Mouse (Mus musculus): ENCODE measurements around the gene Cd52.

Gene Cd52

DNA sequence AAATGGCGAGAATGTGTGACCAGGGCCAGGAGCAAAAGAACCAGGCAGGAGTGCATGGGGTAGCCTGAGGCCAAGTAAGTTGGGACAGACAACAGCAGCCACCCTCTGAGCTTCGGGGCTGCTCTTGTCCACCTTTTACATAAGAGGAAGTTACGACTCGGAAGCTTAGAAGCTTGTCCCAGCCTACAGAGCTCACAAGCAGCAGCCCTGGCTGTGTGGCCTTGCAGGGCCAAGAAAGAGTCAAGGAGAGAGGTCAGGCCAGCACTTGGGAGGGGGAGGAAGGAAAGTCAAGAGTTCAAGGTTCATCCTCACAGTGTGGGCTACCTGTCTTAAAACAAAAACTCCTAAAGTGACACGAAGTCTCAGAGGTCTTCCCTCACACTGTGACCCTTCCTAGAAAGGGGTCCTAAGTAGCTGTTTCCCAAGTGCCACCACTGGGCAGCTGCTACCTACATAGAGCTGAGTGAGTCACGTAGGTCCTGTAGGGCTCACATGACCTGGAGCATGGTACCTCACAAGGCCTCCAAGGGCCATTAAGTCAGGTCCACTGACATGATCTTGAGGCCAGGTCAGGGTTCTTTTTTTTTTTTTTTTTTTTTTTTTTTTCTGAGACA is 25.4 kb upstream of the Cd52 start:
- ATAC-seq (ENCODE audit: insufficient number of reproducible peaks, low FRiP score, low TSS enrichment) = no peak

DNA sequence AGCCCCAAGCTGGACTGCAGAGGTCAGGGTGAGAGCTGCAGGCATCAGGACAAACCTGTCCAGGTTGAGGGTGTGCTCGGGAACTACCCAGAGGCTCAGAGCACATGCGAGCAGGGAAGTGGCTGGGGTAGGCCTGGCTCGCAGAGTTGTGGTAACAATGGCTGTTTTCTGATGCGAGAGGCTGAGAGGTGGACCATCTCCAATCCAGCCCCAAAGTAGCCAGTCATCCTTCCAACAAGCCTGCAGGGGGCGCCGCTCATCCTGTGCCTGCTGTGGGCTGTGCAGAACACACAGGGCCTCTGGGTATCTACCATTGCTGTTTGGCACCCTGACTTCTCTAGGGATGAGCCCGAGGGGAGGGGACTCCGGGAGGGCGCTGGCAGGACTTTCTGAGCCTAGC is 24.8 kb upstream of the Cd52 start:
- no peak for ATAC-seq (ENCODE audit: insufficient number of reproducible peaks, low FRiP score, low TSS enrichment)

DNA sequence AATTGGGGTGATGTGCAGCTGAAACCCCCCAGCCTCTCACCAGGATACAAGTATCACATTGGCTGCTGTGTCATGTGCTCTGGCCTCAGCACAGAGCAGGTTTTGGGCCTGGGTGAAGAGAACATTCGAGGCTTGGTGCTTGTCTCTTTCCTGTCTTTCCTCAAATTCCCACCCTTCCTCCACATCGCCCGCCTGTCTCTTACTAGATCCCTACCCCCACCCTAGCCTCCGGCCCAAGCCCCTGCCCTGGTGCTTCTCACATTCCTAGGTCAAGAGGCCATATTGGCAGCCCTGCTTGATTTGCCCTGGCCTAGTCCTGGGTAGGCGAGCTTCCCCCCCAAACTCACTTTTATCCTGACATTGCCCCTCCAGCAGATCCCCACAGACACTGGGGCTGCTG is 24.2 kb upstream of the Cd52 start:
- ATAC-seq (ENCODE audit: insufficient number of reproducible peaks, low FRiP score, low TSS enrichment) = no peak

DNA sequence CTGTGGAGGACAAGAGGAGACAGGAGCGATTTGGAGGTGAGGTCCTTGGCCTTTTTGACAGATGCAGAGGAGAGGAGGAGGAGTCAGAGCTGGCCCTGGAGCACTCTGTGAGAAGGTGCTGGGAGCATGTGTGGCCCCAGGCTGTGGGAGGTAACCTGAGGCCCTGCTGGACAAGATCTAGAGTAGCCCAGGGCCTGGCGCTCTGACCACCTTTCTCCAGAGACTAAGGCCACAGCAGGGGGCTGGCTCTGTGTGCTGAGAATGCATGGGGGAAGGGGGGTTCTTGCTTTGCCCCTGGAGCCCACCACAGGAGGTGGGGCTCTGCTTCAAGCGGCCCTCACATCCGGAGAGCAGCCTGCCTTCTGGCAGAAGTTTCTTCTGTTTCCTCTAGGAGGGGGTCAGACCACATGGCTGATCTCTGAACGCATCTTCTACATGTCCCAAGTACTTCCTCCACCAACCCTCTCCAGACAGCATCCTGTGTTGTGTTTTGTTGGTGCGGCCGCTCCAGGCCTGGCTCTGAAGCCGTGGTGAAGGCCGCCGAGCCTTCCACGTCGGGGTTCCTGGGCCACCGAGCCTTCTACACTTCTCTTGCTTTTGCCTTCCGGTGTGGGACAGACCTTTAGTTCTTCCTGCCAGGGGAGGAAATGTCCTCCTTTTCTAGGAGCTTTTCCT is 23.4 kb upstream of the Cd52 start:
- no peak for ATAC-seq (ENCODE audit: insufficient number of reproducible peaks, low FRiP score, low TSS enrichment)

DNA sequence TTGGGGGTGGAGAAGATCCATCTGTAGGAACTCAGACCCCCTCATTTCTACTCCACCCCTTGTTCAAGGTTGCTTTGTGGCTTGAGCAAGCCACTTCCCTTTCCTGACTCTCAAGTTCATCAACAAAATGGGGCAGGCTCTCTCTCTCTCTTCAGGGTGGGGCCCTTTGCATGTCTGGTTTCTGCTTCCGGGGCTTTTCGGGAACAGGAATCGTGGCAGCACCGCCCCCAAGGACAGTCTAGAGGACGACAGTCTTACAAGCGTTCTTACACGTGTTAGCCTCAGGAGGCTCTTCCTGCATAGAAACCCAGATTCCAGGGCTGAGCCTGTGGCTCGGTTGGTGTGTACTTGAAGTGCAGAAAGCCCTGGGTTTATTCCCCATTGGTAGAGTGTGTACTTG is 22.1 kb upstream of the Cd52 start:
- no peak for ATAC-seq (ENCODE audit: insufficient number of reproducible peaks, low FRiP score, low TSS enrichment)

DNA sequence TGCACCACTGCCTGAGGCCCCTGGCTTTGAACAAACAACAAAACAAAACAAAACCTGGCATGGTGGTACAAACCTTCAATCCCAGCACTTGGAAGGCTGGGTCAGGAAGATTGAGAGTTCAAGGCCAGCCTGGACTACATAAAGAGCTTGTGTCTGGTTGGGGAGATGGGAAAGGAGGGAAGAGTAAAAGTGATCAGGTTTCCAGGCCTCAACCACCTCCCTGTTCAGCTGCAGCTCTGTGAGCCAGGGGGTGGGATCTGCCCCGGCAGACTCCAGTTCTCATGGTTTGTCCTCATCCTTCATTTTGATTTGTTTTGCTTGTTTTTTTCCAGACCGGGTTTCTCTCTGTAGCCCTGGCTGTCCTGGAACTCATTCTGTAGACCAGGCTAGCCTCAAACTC is 21.6 kb upstream of the Cd52 start:
- no peak for ATAC-seq (ENCODE audit: insufficient number of reproducible peaks, low FRiP score, low TSS enrichment)

DNA sequence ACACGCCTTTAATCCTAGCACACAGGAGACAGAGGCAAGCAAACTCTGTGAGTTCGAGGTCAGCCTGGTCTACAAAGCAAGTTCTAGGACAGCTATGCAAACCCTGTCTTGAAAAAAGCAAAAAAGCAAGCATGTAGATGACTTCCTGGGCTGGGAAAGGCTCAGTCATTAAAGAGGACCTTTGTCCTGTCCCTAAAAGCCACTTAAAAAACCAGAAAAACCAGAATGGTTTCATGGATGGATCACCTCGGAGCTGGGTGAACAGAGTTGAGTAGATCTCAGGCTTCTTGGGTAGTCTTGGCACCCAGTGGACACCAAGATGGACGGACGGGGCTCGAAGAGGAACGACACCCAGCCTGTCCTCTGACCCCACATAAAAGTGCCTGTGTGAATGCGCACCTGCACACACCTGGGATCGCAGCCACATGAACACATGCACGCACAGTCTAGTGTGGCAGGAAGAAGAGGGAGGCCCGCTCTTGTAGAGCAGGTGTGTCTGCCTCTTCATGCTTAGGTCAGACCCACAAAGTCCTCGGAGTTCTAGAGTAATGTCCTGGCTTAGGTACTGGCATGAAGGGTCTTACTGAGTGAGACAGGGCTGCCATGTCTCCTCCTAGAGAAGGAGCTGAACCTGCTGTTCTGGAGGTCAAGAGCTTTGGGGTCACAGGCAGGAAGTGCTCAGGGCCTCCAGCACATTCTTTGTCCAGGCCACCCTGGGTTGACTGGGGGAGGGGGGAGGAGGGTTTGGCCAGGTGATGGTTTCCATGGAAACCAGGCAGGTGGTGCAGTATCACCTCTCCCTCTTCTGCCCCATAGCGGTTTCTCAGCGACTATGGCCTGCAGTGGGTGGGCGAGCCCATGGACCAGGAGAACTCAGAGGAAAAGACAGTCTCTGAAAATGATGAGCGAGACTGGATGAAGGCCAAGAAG is 20.6 kb upstream of the Cd52 start:
- ATAC-seq (ENCODE audit: insufficient number of reproducible peaks, low FRiP score, low TSS enrichment) = no peak

DNA sequence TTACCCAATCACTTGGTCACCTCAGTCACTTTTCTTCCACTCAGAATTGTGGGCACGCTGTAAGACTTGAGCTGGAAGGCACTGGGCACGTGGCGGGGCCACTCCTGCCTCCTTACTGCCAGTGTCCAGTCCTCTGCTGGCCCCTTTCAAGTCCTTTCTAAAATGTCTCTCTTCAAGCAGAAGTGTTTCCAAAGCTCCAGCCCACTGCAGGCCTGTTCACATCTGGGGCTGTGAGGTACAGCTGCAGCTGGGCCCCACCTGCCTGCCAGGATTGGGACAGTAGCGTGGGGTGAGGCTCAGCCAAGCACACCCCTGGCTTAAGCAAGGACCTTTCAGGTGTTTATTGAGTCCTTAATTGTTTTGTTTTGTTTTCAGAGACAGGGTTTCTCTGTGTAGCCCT is 19.2 kb upstream of the Cd52 start:
- no peak for ATAC-seq (ENCODE audit: insufficient number of reproducible peaks, low FRiP score, low TSS enrichment)

DNA sequence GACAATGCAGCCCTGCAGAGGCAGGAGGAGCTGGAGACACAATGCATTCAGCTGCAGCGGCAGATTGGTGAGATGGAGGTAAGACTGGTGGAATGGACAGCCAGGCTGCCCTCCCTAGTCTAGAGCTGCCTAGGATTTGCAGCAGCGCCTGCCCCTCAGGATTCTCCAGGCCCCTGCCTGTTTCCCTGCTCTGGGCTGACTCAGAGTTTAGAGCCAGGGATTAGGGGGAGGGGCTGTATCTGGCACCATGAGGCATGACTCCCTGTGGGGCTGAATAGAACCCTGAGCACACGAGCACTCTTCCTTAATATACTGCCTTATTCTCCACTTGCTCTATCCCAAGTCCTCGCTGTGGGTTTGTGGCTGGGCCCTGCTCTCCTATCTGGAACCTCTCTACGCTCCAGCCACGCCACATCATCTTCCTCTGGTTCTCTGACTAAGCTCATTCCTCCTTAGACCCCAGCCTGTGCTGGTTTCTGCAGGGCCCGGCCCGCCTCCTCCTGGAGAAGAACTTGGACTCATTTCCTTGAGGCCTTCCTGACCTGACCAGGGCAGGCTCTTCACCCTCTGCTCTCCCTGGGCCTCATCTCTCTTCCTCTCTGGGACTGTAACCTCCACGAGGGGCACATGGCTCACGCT is 18.6 kb upstream of the Cd52 start:
- ATAC-seq (ENCODE audit: insufficient number of reproducible peaks, low FRiP score, low TSS enrichment) = no peak

DNA sequence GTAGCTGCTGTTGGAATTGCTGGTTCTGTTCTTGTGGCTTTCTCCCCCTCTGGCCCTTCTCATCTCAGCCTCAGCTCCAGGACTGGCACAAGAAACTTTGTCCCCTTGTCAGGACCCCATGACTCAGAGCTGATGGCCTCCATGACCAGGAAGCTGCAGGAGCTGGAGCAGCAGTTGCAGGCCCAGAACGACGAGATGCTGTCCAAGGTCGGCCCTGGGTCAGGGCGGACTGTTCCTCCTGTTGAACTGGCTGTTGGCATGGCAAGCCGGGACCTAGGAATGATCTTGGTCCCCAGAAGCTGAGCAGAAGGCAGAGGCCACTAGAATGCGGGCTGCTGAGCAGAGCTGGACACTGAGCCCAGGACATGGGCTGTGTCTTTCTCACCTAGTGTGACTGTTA is 17.5 kb upstream of the Cd52 start:
- ATAC-seq (ENCODE audit: insufficient number of reproducible peaks, low FRiP score, low TSS enrichment) = no peak

DNA sequence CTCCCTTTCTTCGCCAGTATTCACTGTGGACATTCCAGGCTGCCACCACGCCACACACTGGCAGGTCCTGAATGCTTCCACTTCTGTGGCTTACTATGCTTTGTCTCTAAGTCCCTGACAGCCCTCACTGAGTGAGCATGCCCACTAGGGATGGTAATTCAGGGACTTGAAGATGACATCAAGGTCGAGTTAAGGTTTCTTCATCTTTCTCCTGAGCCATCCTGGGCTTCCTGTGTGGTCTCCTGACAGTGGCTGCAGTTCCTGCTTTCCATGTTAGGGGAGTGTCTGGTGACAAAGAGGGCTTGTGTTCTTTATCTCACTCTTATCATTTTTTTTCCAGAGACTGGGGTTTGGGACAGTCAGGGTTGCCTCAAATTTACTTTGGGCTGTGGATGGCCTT is 15.8 kb upstream of the Cd52 start:
- ATAC-seq (ENCODE audit: insufficient number of reproducible peaks, low FRiP score, low TSS enrichment) = no peak

DNA sequence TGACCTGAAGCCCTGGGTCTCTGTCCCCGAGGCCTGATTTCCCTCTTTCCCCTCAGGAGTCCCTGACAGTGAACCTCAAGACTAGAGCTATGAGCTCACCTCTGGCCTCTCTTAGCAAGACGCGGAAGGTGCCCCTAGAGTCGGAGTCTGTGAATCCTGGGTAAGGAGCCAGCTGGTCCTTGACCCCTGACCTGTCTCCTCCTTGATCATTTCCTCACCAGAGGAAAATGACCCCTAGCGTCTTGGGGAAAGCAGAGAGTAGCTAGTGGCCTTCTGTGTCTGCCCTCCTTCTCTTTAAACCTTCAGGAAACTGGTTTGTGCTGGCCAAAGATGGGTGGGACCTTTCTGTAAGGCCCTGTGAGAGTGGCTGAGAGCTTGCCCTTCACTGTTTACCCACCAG is 13.3 kb upstream of the Cd52 start:
- no peak for ATAC-seq (ENCODE audit: insufficient number of reproducible peaks, low FRiP score, low TSS enrichment)

DNA sequence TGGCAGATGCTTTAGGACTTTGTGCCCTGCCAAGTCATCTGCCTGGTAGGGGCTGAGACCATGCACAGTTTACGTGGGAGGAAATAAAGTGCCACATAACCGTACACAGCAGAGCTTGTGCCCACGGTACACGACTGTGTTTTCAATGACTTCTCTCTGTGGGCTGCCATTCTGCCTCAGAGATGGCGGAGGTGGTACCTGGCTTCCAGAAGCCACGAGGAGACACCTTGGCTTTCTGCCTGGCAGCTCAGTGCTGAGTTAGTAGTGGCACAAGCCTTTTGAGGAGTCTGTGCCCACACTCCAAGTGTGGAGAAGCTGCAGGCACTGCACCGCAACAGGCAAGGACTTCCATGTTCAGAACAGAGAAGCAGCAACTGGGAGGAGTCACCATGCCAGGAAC is 12.8 kb upstream of the Cd52 start:
- no peak for ATAC-seq (ENCODE audit: insufficient number of reproducible peaks, low FRiP score, low TSS enrichment)

DNA sequence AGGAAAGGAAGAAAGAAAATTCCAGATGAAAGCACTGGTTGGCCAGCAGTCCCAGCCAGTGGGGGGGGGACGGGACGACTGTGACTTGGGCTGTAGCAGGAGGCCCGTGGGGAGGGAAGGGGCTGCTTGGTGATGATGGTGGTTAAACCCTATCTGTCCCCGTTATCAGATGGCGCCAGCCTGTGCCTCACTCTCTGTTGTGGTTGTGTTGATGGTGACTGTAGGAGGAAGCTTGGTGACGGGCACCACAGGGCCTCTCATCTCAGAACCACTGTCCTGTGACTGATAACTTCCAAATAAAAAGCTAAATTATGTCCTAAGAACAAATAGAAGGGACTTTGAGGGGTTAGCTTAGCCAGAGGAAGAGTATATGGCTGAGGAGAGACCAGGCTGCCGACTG is 11.2 kb upstream of the Cd52 start:
- ATAC-seq (ENCODE audit: insufficient number of reproducible peaks, low FRiP score, low TSS enrichment) = no peak

DNA sequence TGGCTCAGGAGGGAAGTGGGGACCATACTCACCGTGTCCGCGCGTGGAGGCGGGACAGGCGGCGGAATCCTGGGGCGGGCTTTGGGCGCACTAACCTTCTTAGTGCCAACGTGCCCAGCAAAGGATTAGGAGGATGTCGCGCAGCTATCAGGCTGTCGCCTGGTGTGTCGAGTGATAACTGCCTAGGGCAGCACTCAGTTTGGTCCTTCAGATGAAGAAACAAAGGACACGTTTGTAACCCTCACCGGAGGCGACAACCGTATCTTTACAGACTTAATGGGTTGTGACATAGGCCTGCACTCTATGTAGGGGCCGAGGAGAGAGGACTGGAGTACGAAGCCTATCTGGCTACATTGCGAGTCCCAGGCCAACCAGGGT is 7.8 kb upstream of the Cd52 start:
- ATAC-seq (ENCODE audit: insufficient number of reproducible peaks, low FRiP score, low TSS enrichment) = peak; percentile 33; the same call in 1 of the 2 replicates

DNA sequence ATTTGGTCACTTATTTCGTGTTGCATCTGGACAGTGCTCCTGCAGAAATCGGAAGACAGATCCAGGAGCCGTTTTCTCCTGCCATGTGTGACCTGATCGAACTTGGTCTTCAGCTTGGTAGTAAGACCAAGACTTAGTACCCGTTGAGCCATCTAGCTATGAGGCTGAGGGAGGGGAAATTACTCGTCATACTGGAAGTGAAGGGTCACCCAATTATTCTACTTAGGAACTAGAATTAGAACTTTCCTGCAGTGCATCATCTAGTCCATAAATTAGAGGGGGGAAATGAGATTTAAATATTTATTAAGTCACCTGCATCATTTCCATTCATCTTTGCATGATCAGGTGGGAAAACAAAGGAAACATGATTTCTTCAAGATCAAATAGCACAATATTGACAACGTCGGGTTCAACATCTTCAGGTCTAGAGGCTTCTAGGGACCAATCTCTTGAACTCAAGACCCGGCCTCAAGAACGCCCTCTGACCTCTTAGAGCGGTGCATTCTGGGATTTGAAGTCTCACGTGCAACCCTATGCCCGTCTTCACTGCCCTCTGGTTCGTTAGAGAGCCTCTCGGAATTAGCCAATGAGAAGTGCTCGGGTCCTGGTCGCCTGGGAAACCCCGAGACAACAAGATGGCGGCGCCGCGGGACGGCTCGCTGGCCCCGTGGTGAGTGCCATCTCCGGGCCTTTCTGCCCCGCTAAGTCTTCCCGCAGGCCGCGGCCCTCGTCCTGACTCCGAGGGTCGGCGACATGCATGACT is 7.3 kb upstream of the Cd52 start, which contains the start of gene Ubxn11:
Ubxn11 (plus strand) TSS at position 592 of the 763 bp plus-strand sequence.
- peak; percentile 100 for ATAC-seq (ENCODE audit: insufficient number of reproducible peaks, low FRiP score, low TSS enrichment)

DNA sequence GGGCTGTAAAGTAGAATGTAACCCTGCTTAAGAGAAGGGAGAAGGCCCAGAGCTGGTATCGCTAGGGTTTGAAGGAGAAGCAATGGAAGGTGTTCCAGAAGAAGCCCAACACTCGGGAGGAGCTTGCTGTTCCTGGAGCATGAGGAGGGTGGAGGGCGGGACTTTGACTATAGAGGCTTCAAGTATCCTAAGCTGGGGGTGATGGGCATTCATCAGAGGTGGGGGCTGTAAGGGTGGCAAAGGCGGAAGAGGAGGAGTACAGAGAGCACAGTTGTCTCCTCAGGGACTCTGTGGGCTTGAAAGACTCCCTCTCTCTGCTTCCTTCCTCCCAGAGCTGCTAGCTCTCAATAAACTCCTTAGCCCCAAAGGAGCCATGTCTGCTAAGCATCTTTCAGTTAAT is 5.4 kb upstream of the Cd52 start:
- no peak for ATAC-seq (ENCODE audit: insufficient number of reproducible peaks, low FRiP score, low TSS enrichment)

DNA sequence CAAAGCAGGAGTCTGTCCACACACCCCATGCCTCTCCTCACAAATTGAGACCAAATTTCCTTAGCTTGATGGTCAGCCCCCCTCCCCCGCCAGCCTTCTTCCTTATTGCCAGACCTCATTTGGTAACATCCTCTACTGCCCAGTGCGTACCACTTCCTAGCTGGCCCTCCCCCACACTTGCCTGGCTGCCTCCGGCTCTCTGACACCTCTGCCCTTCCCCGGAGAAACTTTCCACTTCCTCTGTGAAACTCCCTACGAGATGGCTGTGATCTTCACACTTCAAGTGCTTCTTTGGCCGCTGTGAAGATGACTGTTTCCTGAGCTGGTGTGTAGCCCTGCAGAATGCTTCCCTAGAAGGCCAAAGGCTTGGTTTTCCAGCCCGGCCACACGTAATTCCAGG is 3.7 kb upstream of the Cd52 start:
- no peak for ATAC-seq (ENCODE audit: insufficient number of reproducible peaks, low FRiP score, low TSS enrichment)

DNA sequence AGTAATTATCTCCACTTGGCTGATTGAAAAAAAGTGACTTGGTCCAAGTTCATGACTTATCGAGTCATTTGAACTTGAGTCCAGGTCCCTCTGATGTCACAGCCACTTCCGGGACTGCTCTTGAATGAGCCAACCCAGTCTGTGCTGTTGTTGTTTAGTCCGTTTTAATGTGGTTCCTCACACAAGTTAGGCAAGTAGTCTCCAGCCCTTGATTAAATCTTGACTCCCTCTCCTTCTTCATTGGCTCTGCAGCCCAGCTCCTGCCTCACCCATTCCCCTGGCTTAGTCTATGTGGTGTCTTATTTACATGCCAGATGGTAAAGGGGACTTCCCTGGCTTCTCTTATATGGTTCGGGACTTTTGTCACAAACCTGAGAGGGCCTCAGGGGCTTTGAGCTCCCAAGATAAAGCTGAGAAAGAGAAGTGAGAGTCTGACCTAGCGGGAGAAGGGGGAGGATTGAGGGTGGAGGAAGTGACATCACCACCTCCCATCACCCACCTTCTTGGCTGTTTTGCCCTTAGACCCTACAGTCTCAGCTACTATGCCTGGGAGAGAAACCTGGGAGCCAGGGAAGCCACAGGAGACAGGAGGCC is 2.2 kb upstream of the Cd52 start:
- no peak for ATAC-seq (ENCODE audit: insufficient number of reproducible peaks, low FRiP score, low TSS enrichment)

DNA sequence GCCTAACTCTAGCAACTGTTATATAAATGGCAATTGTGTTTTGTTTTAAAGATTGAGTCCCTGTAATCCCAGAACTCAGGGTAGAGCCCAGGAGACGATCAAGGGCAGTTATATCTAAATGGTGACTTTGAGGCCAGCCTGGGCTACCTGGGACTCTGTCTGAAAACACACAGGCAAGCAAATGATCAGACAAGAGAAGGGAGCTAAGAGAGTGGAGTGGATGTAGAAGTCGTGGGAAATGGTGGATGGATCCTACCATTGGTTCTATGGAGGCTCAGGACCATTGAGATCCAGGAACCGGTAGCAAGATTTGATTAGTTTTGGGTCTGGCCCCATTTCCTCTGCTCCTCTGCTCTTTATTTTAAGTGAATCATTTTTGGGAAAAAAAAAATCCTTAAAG is 1.2 kb upstream of the Cd52 start:
- ATAC-seq (ENCODE audit: insufficient number of reproducible peaks, low FRiP score, low TSS enrichment) = no peak

Measured in cerebellum, adult (tissue).